Mouse (Mus musculus) thymus, postnatal 4 days (tissue): ENCODE data around the gene Pam16.
A peak's percentile ranks its signal among the peaks of the same experiment; 100 is the strongest.
"Not testable (repeated sequence)": the region's sequence is repeated elsewhere in the genome, so short reads cannot be mapped to it uniquely, and the experiment has no call there.

Source experiments
- DNase-seq: peaks from one replicate; pipeline ENCODE4 v3.0.0; 2021

Gene Pam16

GRCm38 (mm10) chr16:4587516-4588210 lies 37.1 kb downstream of the Pam16 start:
- DNase-seq: no peak

- DNase-seq: peak; percentile 98
Measured at GRCm38 (mm10) chr16:4586531-4587123, 38.2 kb downstream of the Pam16 start.

GRCm38 (mm10) chr16:4585642-4586530 lies 38.9 kb downstream of the Pam16 start:
- DNase-seq: no peak

- no peak for DNase-seq
Measured at GRCm38 (mm10) chr16:4584438-4584837, 40.4 kb downstream of the Pam16 start.

- no peak for DNase-seq
Measured at GRCm38 (mm10) chr16:4583807-4584206, 41.0 kb downstream of the Pam16 start.

GRCm38 (mm10) chr16:4581179-4581578 lies 43.6 kb downstream of the Pam16 start:
- DNase-seq: not testable (repeated sequence)

GRCm38 (mm10) chr16:4578630-4579029 lies 46.2 kb downstream of the Pam16 start:
- no peak for DNase-seq

- DNase-seq: peak; percentile 35
Measured at GRCm38 (mm10) chr16:4576873-4577272, 47.9 kb downstream of the Pam16 start.

- no peak for DNase-seq
Measured at GRCm38 (mm10) chr16:4576038-4576437, 48.8 kb downstream of the Pam16 start.

- no peak for DNase-seq
Measured at GRCm38 (mm10) chr16:4570737-4571136, 54.1 kb downstream of the Pam16 start.

GRCm38 (mm10) chr16:4567912-4568311 lies 56.9 kb downstream of the Pam16 start:
- DNase-seq: peak; percentile 94
